Mouse (Mus musculus): ENCODE measurements around the gene Hist2h2bb.

DNA sequence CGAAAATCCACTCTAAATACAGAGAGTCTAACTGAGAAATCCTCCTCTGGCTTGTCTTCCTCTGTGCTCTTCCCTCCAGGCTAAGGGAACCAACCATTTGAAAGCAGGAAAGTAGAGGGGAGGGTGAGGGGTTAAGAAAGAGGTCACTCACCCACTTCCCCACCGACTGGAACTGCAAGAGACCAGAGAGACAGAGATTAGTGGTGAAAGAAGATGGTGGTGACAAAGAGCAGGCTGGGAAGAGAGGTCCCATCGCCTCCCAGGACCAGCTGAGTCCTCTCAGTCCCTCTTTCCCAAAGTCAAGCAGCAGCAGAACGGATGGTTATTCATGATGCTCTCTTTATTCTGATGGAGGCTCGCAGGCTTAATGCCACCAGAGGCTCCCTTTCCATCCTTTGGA is 23.8 kb downstream of the Hist2h2bb start:
- no peak for TF ChIP-seq CTCF (IDR thresholded peaks at IDR 0.05; ENCODE audit: borderline replicate concordance, insufficient read depth, low read length)
- no peak for TF ChIP-seq POLR2A (IDR thresholded peaks at IDR 0.05; ENCODE audit: low read depth, low read length)
